Mouse (Mus musculus): ENCODE measurements around the gene Etfdh. TPM values are rescaled to one million over a fixed set of nuclear protein-coding genes. Genes with fewer than 3 reads are reported as not detected.

Etfdh gene
- polyA plus RNA-seq, 1 experiment = 25.1 TPM

DNA sequence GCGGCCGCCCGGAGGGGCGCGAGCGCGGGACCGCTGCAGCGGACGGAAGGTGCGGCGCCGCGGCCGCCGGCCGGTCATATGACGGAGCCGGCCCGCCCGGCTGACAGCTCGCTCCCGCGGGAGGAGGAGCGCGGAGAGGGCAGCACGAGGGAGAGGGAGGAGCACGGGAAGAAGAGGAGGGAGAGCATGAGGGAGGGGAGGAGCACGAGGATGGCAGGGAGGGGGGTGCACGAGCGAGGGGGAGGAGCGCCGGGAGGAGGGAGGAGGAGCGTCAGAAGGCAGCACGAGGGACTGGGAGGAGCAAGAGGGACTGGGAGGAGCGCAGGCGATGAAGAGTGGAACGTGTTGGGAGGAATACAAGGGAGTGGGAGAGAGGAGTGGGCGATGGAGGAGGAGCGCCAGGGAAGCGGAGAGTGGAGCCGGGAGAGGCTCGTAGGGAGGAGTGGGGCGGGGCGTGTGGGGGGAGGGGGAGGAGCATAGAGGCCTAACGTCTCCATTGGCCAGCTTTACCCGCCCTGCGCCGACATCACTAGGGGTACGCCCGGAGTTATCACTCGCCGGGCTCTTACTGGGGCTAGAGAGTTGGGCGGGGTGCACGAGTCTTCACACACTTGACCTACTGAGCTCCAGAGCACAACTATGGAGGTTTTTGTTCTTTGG lies 61.5 kb downstream of the Etfdh start, which contains the start of gene Fnip2:
Fnip2 (minus strand) TSS at position 94 of the 660 bp plus-strand sequence.
- H3K4me1 ChIP-seq (ENCODE audit: control insufficient read depth, insufficient read depth, low read length) = peaks cover 4% of the 10 kb centered on the region
- TF ChIP-seq CTCF (IDR thresholded peaks at IDR 0.05; ENCODE audit: extremely low read depth, insufficient read depth, low read length) = no peak
- TF ChIP-seq POLR2A (IDR thresholded peaks at IDR 0.05; ENCODE audit: extremely low read depth, insufficient read depth, low read length) = peak; percentile 26; the same call in 1 of the 2 replicates
- peak within 1 kb of the TSS; percentile 69 for H3K4me3 ChIP-seq (ENCODE audit: insufficient read depth, low read length)
- no peak within 1 kb of the TSS for H3K27ac ChIP-seq (ENCODE audit: insufficient read depth, low read length)

DNA sequence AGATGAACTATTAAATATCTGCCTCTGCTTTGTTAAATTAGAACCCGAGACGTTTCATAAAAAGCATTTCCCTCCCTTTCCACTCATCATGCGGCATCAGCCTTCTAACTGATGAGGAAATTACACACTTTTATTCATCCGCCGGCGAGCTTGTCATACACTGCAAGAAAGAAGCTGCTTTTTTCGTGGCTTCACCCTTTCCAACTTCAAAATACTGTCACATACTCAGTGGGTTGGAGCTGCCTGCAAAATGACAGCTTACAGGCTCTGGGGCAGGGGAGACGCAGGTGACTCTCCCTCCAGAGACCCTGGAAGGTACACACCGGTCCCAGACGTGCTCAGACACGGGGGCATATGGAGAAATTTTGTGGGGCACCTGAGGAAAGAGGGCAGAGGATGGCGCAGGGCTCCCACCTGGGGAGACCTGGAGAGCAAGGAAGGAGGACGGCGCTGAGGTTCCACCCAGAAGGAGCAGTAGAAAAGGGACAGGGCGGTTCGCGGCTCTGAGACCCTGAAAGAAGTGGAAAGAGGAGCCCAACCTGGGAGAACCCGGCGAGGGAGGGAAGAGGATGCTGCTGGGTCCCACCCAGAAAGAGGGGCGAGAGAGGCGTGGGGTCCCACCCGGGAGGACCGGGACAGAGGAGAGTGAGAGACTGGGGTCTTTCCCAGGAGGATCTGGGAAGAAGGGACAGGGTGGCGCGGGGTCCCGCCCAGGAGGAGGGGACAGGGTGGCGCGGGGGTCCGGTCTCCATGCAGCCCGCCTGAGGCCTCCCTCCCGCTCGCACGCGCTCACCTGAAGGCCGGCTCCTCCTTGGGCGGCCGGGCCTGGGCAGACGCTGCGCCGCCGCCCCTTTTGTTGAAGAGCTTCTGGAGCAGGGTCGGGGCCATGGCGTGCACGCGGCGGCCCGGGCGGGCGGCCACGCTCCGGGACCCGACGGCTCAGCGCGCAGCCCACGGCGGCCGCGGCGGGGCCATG lies 62.3 kb downstream of the Etfdh start:
- Histone ChIP-seq H3K27ac (ENCODE audit: insufficient read depth, low read length) (no peak overlapping the region), H3K4me1 (ENCODE audit: control insufficient read depth, insufficient read depth, low read length) (peaks cover 4% of the 10 kb centered on the region), H3K4me3 (ENCODE audit: insufficient read depth, low read length) (peak overlapping the region; percentile 69)
- TF ChIP-seq POLR2A (IDR thresholded peaks at IDR 0.05; ENCODE audit: extremely low read depth, insufficient read depth, low read length) (no peak), CTCF (IDR thresholded peaks at IDR 0.05; ENCODE audit: extremely low read depth, insufficient read depth, low read length) (no peak)

DNA sequence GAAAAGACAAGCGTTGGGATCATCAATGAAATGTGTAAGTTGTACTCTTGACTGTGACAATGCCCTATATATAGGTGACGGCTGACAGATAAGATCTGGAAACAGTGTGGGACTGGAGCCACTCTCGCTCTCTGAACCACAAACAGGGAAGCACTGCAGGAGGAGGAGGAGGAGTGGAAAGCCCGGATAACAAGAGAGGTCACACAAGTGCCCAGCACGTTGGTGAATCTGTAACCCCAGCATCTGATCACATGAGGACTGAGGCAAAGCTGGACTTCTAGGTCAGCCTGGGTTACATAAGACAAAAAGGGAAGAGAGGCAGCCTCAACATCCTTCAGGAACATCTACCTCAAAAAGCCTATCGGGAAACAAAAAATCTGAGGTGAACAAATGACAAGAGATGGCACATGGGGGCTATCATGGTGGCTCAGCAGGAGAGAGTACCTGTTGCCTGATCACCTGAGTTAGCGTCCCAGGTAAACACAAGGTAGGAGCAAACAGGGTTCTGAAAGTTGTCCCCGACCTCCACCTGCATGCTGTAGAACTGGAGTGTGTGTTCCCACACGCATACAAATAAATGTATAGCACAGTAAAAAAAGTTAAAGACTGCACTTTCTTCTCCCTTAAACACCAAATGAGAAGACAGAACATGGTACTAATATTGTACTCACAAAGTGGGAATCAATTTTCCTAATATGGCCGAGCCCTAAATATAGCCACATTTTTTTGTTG lies 64.3 kb downstream of the Etfdh start:
- TF ChIP-seq CTCF (IDR thresholded peaks at IDR 0.05; ENCODE audit: extremely low read depth, insufficient read depth, low read length) (no peak), POLR2A (IDR thresholded peaks at IDR 0.05; ENCODE audit: extremely low read depth, insufficient read depth, low read length) (no peak)
- no peak overlapping the region for H3K4me3 ChIP-seq (ENCODE audit: insufficient read depth, low read length)
- H3K4me1 ChIP-seq (ENCODE audit: control insufficient read depth, insufficient read depth, low read length) = peaks cover 4% of the 10 kb centered on the region
- no peak overlapping the region for H3K27ac ChIP-seq (ENCODE audit: insufficient read depth, low read length)

- peaks cover 7% of the 10 kb centered on the region for H3K4me1 ChIP-seq (ENCODE audit: control insufficient read depth, insufficient read depth, low read length)
- no peak overlapping the region for H3K27ac ChIP-seq (ENCODE audit: insufficient read depth, low read length)
- TF ChIP-seq POLR2A (IDR thresholded peaks at IDR 0.05; ENCODE audit: extremely low read depth, insufficient read depth, low read length) (no peak), CTCF (IDR thresholded peaks at IDR 0.05; ENCODE audit: extremely low read depth, insufficient read depth, low read length) (no peak)
- no peak overlapping the region for H3K4me3 ChIP-seq (ENCODE audit: insufficient read depth, low read length)
Measured at GRCm38 (mm10) chr3:79563511-79563910, 65.8 kb downstream of the Etfdh start.

GRCm38 (mm10) chr3:79561784-79562715 lies 67.2 kb downstream of the Etfdh start:
- H3K27ac ChIP-seq (ENCODE audit: insufficient read depth, low read length) = no peak overlapping the region
- peaks cover 7% of the 10 kb centered on the region for H3K4me1 ChIP-seq (ENCODE audit: control insufficient read depth, insufficient read depth, low read length)
- no peak overlapping the region for H3K4me3 ChIP-seq (ENCODE audit: insufficient read depth, low read length)
- TF ChIP-seq CTCF (IDR thresholded peaks at IDR 0.05; ENCODE audit: extremely low read depth, insufficient read depth, low read length) (no peak), POLR2A (IDR thresholded peaks at IDR 0.05; ENCODE audit: extremely low read depth, insufficient read depth, low read length) (no peak)

DNA sequence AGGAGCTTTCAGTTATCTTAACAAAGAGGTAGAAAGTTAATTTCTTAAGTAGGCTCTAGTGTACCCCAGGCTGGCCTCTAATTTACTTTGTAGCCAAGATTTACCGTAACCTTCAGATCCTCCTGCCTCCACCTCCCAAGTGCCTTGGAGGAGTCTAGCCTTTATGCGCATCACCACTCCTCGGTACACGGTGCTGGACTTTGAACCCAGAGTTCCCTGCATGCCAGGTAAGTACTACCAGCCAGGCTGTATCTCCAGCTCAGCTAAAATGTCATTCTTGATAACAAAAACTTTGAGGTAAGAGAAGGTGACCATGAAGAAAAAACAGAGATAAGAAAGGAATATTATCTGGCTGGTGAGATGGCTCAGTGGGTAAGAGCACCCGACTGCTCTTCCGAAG lies 68.7 kb downstream of the Etfdh start:
- Histone ChIP-seq H3K4me1 (ENCODE audit: control insufficient read depth, insufficient read depth, low read length) (peaks cover 3% of the 10 kb centered on the region; the same call in 1 of the 2 replicates), H3K4me3 (ENCODE audit: insufficient read depth, low read length) (no peak overlapping the region), H3K27ac (ENCODE audit: insufficient read depth, low read length) (no peak overlapping the region)
- TF ChIP-seq CTCF (IDR thresholded peaks at IDR 0.05; ENCODE audit: extremely low read depth, insufficient read depth, low read length) (no peak), POLR2A (IDR thresholded peaks at IDR 0.05; ENCODE audit: extremely low read depth, insufficient read depth, low read length) (no peak)

DNA sequence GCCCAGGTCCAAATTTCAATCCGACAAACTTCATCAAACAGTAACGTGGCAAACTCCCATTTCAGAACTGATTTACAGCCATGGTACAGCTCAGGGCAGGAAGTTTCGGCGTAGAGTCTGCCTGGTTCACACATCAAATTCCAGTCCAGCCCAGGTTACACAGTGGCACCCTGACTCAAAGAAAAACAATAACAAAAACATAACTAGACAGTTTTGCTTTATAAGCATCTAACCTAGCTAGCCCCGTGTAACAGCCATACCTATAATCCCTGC lies 69.6 kb downstream of the Etfdh start:
- no peak for TF ChIP-seq POLR2A (IDR thresholded peaks at IDR 0.05; ENCODE audit: extremely low read depth, insufficient read depth, low read length)
- no peak for TF ChIP-seq CTCF (IDR thresholded peaks at IDR 0.05; ENCODE audit: extremely low read depth, insufficient read depth, low read length)
- peaks cover 3% of the 10 kb centered on the region; the same call in 1 of the 2 replicates for H3K4me1 ChIP-seq (ENCODE audit: control insufficient read depth, insufficient read depth, low read length)
- H3K4me3 ChIP-seq (ENCODE audit: insufficient read depth, low read length) = no peak overlapping the region
- peak overlapping the region; percentile 19; the same call in 1 of the 2 replicates for H3K27ac ChIP-seq (ENCODE audit: insufficient read depth, low read length)

GRCm38 (mm10) chr3:79559021-79559772 lies 70.1 kb downstream of the Etfdh start:
- TF ChIP-seq CTCF (IDR thresholded peaks at IDR 0.05; ENCODE audit: extremely low read depth, insufficient read depth, low read length) (no peak), POLR2A (IDR thresholded peaks at IDR 0.05; ENCODE audit: extremely low read depth, insufficient read depth, low read length) (no peak)
- peak overlapping the region; percentile 23; the same call in 1 of the 2 replicates for H3K27ac ChIP-seq (ENCODE audit: insufficient read depth, low read length)
- no peak overlapping the region for H3K4me3 ChIP-seq (ENCODE audit: insufficient read depth, low read length)
- peaks cover 3% of the 10 kb centered on the region; the same call in 1 of the 2 replicates for H3K4me1 ChIP-seq (ENCODE audit: control insufficient read depth, insufficient read depth, low read length)

Data from cortical plate, adult 2 months (tissue).